Mouse (Mus musculus): Measurements from ENCODE around the gene Uqcc1. TPM values are rescaled to one million over a fixed set of nuclear protein-coding genes. Genes with fewer than 3 reads are reported as not detected.
"Not testable (repeated sequence)": the region's sequence is repeated elsewhere in the genome, so short reads cannot be mapped to it uniquely, and the experiment has no call there.

Uqcc1 gene
- total RNA-seq, 2 experiments from 2014 or later = 45.8 to 50.2 TPM

GRCm38 (mm10) chr2:155869772-155870171 lies 60.3 kb downstream of the Uqcc1 start:
- no peak for DNase-seq (ENCODE audit: low spot score in 2 of 2)
- intact Hi-C loops (cut with DNase I) = no loop called here

DNA sequence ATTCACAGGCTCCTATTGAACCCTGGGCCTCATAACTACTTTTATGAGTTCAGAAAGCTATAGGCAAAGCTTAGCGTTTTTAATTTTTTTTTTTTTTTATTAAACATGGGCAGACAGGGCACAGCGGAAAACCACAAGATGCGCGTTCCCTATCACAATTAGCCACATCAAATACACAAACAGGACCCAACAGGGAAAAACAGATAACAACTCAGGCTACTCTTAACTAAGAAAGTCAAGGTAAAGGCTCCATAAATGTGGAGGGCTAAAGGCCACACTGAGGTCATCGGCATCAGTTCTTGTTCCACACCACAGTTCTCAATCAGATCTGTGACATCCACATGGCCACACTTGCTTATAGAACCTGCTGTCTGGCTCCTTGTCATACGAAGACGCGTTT lies 61.8 kb downstream of the Uqcc1 start:
- no peak for DNase-seq (ENCODE audit: low spot score in 2 of 2)
- intact Hi-C loops (cut with DNase I) = no loop called here

- intact Hi-C loops (cut with DNase I) = no loop called here
- DNase-seq (ENCODE audit: low spot score in 2 of 2) = no peak
Measured at GRCm38 (mm10) chr2:155863301-155863867, 66.7 kb downstream of the Uqcc1 start.

GRCm38 (mm10) chr2:155862573-155863300 lies 67.4 kb downstream of the Uqcc1 start:
- intact Hi-C loops (cut with DNase I) = no loop called here
- peak; percentile 42 to 46 for DNase-seq (ENCODE audit: low spot score in 2 of 2)

GRCm38 (mm10) chr2:155861581-155861980 lies 68.5 kb downstream of the Uqcc1 start:
- intact Hi-C loops (cut with DNase I) = no loop called here
- no peak for DNase-seq (ENCODE audit: low spot score in 2 of 2)

GRCm38 (mm10) chr2:155860102-155860501 lies 70.0 kb downstream of the Uqcc1 start:
- no peak for DNase-seq (ENCODE audit: low spot score in 2 of 2)
- intact Hi-C loops (cut with DNase I) = no loop called here

DNA sequence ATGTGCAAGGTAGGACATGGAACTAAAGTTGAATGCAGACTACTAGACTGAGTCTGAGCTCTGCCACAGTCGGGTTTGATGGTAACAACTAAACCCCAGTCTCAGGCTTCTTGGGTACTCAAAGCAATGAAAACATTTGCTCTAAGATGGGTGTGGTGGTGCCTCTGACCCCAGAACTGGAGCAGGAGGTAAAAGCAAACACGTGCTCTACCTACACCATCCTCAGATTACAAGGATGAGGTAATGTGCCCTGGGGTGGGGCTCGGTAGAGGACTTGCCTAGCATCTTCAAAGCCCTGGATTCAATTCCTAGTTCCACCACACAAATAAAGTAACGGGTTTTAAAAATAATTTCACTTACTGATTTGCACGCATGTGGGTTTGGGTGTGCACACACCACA lies 77.6 kb downstream of the Uqcc1 start:
- DNase-seq (ENCODE audit: low spot score in 2 of 2) = no peak
- intact Hi-C loops (cut with DNase I) = no loop called here

DNA sequence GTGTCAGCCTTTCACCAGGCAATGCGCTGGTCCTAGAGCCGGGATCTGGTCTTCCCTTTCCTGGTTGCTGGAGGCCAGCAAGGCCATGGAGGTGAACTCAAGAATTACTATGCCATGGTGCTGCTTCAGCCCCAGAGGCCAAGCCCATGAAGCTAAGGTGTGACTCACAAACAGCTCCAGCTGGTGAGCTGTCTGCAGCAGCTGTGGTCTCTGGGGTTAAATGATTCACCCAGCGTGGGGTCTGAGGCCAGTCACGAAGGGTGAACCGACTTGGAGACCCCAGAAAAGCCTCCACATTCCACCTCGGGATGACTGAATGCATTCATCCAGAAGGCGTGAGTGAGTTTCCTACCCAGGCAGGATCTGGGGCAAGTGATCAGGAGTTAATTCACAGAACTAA lies 80.0 kb downstream of the Uqcc1 start:
- intact Hi-C loops (cut with DNase I) = no loop called here
- DNase-seq (ENCODE audit: low spot score in 2 of 2) = no peak

DNA sequence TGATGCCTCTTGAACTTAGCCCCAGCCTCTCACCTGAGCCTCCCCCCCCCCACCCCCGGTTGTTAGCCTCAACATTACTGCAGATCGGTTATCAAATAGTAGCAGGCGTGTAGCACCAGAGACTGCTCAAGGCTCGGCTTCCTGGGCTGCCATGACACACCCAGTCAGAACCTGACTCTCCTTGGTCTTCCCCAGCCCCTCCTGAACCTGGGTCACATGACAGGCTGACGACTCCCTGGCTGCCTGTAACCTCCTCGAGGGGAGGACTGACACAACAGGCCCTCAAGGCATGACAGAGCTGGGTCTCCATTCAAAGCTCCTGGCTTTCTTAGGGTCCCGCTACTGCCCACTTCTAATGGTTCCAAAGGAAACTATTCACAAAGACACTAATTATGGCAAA lies 80.6 kb downstream of the Uqcc1 start:
- no peak for DNase-seq (ENCODE audit: low spot score in 2 of 2)
- intact Hi-C loops (cut with DNase I) = loop anchor here (2.0 kb wide), 1 partner anchor 97 kb away; no protein-coding TSS in a partner anchor

- intact Hi-C loops (cut with DNase I) = loop anchor here (2.0 kb wide), 1 partner anchor 99 kb away; no protein-coding TSS in a partner anchor
Measured at GRCm38 (mm10) chr2:155848291-155848690, 81.8 kb downstream of the Uqcc1 start.

DNA sequence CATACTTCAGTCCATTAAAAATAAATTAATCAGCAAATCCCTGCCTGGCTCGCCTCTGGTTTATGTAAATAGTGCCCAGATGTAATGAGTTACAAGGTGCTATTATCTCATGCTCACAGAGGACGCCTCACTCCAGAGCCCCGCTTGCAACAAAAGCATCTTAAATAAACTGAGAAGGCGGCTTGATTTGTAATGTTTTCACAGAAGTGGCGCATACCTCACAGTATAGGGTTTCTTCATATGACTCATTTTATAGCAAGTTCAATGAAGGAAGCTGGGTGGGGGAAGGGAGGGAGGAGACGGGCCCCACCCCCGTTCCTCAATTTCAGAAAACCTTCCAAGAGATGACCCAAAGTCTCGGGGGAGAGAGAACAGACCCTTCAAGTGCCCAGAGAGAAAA lies 83.2 kb downstream of the Uqcc1 start:
- DNase-seq (ENCODE audit: low spot score in 2 of 2) = no peak
- intact Hi-C loops (cut with DNase I) = no loop called here

More at GRCm38 (mm10) chr2:155848291-155848690, 81.8 kb downstream of the Uqcc1 start:
- peak; percentile 77 to 90 for DNase-seq (ENCODE audit: low spot score in 2 of 2)

DNA sequence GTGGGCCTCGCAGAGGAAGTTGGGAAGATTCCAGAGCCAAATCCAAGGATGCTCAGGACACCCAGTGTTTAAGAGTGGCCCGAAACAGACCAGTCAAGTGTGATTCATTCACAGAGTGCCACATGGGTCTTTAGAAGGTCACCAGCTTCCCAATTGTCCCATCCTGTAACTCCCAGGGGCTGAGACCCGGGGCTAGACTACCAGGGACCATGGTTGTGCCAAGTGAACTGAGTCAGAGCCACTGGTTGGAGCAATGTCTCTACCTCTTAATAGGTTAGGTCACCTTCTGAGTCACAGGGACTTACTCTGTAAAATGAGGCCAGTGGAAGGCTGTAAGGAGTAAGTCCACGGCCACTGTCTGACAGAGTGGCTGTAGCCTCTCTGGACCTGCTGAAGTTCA lies 91.1 kb downstream of the Uqcc1 start:
- intact Hi-C loops (cut with DNase I) = no loop called here
- DNase-seq (ENCODE audit: low spot score in 2 of 2) = no peak

DNA sequence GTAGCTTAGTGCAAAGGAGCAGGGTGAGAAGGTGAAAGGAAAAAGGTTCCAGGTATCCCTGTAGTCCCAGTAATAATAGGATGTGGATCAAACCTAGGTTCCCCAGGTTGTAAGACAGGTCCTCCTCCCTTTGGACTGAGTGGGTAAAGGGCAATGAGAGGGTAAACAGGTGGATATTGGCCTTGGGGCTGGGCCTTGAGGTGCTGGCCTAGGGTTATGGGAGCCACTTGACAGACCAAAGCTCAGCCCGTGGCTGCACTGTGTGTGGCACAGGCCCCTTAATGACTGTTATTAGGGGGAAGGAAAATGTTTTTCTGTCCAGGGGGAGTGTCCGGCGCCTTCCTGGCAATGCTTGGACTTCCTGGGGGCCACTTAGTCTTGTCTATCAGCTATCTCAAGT lies 92.1 kb downstream of the Uqcc1 start:
- DNase-seq (ENCODE audit: low spot score in 2 of 2) = no peak
- intact Hi-C loops (cut with DNase I) = no loop called here

- no peak for DNase-seq (ENCODE audit: low spot score in 2 of 2)
- intact Hi-C loops (cut with DNase I) = no loop called here
Measured at GRCm38 (mm10) chr2:155834732-155835131, 95.4 kb downstream of the Uqcc1 start, which contains the start of gene Fam83c. Gene Fam83c, minus strand, starts transcription at chr2:155834854.

- intact Hi-C loops (cut with DNase I); DNase-seq (ENCODE audit: low spot score in 2 of 2): not testable (repeated sequence)
Measured at GRCm38 (mm10) chr2:155832087-155832486, 98.0 kb downstream of the Uqcc1 start.

GRCm38 (mm10) chr2:155831302-155831701 lies 98.8 kb downstream of the Uqcc1 start:
- DNase-seq (ENCODE audit: low spot score in 2 of 2) = no peak
- intact Hi-C loops (cut with DNase I) = no loop called here

GRCm38 (mm10) chr2:155830841-155831240 lies 99.3 kb downstream of the Uqcc1 start:
- DNase-seq (ENCODE audit: low spot score in 2 of 2) = no peak
- intact Hi-C loops (cut with DNase I) = no loop called here

DNA sequence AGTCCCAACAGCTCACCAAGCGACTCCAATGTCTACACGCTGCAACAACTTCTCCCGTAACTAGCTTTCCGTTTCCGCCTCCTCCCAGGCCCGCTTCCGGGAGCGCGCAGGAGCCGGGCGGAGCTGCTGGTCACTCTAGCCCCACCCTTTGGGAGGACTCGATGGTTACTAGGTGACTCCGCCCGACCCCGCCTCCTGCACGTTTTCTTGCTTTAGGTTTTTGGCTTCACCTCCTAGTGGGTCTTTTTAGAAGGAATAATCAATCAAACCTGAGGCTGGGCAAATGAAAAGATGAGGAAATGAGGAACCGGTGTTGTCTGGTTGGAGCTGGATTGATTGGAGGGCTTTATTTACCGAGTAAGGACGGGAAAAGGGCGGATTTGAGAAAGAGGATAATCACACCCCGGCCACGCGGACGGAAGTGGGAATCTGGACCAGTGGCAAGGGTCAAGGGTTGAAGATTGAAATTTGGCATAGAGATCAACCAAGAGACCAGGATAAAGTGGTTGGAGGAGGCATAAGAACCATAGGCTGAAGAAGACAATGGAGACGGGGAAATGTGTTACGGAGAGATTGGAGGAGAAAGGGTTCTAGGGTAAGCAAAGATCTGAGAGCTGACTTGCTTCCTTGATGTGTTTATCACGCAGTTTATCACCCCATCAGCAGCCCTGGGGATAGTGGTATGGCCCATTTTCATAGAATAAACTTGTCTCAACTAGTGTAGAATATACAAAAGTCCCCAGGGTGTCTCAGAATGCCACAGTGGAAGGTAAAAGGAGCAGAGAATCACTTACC lies 103.3 kb downstream of the Uqcc1 start, which contains the start of gene Eif6:
Gene Eif6 (minus strand): TSS at position 296 of the 795 bp plus-strand sequence.
- peak; percentile 80 to 83 for DNase-seq (ENCODE audit: low spot score in 2 of 2)
- intact Hi-C loops (cut with DNase I) = no loop called here

DNA sequence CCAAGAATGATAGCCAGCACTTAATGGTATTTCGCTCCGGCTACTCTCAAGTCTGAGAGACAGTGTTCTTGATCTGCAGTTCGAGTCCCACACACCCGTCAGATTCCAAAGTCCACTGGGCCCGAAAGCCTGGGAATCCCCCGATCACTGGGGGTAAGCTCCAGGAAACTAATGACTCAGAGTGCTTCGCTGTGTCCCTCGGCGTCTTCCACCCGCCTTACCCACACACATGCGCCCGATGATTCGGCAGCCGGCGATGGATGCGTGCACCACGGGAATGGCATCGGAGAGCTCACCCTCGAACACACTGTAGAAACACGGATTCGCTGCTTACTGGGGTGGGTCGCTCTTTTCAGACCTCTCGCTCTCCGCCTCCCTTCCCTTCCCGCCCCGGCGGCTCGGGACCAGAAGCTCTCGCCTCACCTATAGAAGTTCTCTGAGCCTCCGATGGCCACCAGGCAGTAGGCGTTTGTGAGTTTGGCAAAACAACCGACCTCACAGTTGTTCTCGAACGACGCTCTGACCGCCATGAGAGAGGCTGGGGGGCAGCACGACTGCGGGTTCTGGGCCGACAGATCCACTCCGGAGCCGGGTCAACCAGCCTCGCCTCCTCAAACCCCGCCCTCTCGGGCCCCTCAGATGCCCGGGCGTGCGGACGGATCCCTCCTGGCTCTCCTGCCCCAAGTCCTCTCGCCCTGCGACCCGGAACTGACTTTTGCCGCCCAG lies 104.0 kb downstream of the Uqcc1 start:
- DNase-seq (ENCODE audit: low spot score in 2 of 2) = no peak

DNA sequence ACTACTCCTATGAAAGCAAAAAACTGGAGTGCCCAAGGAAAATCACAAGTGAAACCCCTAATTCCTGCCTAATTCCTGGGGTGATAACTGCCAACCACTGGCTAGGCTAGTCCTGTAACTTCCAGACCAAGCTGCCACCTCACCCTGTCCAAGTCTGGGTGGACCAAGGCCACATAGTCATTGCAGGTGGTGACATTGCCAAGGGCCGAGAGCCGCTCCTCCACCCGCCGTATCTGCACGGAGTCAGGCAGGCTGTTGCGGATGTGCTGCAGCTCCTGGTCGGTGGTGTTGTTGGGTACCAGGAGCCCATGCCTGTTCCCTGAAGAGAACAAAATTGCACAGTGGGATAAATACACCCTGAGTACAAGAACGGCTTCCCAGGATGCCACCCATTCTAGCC lies 106.4 kb downstream of the Uqcc1 start:
- DNase-seq (ENCODE audit: low spot score in 2 of 2) = no peak
- intact Hi-C loops (cut with DNase I) = no loop called here

More for the DNA sequence above, 104.0 kb downstream of the Uqcc1 start:
- intact Hi-C loops (cut with DNase I) = no loop called here
